Mouse (Mus musculus) lung, adult 2 months (tissue): ENCODE measurements around the gene Ackr3. TPM values are rescaled to one million over a fixed set of nuclear protein-coding genes. Genes with fewer than 3 reads are reported as not detected.
A peak's percentile ranks its signal among the peaks of the same experiment; 100 is the strongest.

ENCODE experiments used
- DNase-seq: peaks from one replicate; pipeline ENCODE4 v3.0.0; 2022
- H3K4me1 ChIP-seq: fragments of 200-500 bp; 2 replicates; pipeline ENCODE4 v1.6.1; 2011; ENCODE audit warnings: low read length; ENCODE audit not compliant: control insufficient read depth, insufficient read depth
- H3K4me3 ChIP-seq: fragments of 200-500 bp; replicated peaks from 2 replicates; pipeline ENCODE3; 2011; ENCODE audit warnings: low read depth, mild to moderate bottlenecking, control low read depth, low read length; ENCODE audit errors: extremely low read depth
- CTCF ChIP-seq: fragments of 200-500 bp; IDR thresholded peaks from 2 replicates; pipeline ENCODE4 v1.5.1; 2011; ENCODE audit warnings: mild to moderate bottlenecking, low read length, control low read depth; ENCODE audit not compliant: insufficient read depth
- POLR2A ChIP-seq: fragments of 200-500 bp; IDR thresholded peaks from 2 replicates; pipeline ENCODE4 v1.6.1; 2011; ENCODE audit warnings: low read depth, mild to moderate bottlenecking, control low read depth, low read length, borderline replicate concordance; ENCODE audit errors: extremely low read depth
- WGBS: fragments of 180-500 bp; shearing (Covaris S2); methylation state at CpG from one replicate; pipeline ENCODE4 v1.1.7; 2018; 5-methylcytosine and 5-hydroxymethylcytosine counted together
- polyA plus RNA-seq: library from polyadenylated mRNA; depleted of rRNA; stranded (reverse); fragments of >200 nt; gene quantifications from 2 replicates; pipeline ENCODE4 v1.2.3, GENCODE M21; 2012; rRNA removed

Gene Ackr3
- 89.3 and 96.4 TPM in 2 replicates for polyA plus RNA-seq

- Histone ChIP-seq H3K4me1 (peaks cover 5% of the 10 kb centered on the region; the same call in 1 of the 2 replicates), H3K4me3 (peak within 1 kb of the TSS; percentile 62)
- peak; percentile 75 for DNase-seq
- 2% methylated on average over 19 of the region's 19 CpGs for WGBS
- TF ChIP-seq POLR2A (peak; percentile 94), CTCF (peak; percentile 69)
These were observed at the start of gene Ackr3 for GRCm38 (mm10) chr1:90203783-90204690. TSS of gene Ackr3 (plus strand) at chr1:90203980.

GRCm38 (mm10) chr1:90156589-90156988 is 47.2 kb upstream of the Ackr3 start:
- DNase-seq: no peak
- H3K4me3 ChIP-seq: no peak overlapping the region
- no peak for TF ChIP-seq CTCF
- TF ChIP-seq POLR2A: no peak
- WGBS: 64% methylated on average over 7 of the region's 7 CpGs
- H3K4me1 ChIP-seq: no peaks in the 10 kb centered on the region

- no peak for DNase-seq
- Histone ChIP-seq H3K4me3 (no peak overlapping the region), H3K4me1 (peaks cover 3% of the 10 kb centered on the region)
- 48% methylated on average over 13 of the region's 13 CpGs for WGBS
- no peak for TF ChIP-seq POLR2A
- 0 out of 2 replicates have a peak, but pooled peaks have one; percentile 8 for TF ChIP-seq CTCF
These were observed 43.9 kb upstream of the Ackr3 start for GRCm38 (mm10) chr1:90159927-90160326.

GRCm38 (mm10) chr1:90161623-90162022 is 42.2 kb upstream of the Ackr3 start:
- TF ChIP-seq CTCF (no peak), POLR2A (no peak)
- H3K4me1 ChIP-seq: peaks cover 3% of the 10 kb centered on the region
- WGBS: 49% methylated on average over 6 of the region's 6 CpGs
- H3K4me3 ChIP-seq: no peak overlapping the region
- DNase-seq: no peak

- WGBS: 33% methylated on average over 13 of the region's 13 CpGs
- DNase-seq: no peak
- TF ChIP-seq POLR2A (no peak), CTCF (no peak)
These were observed 41.4 kb upstream of the Ackr3 start for GRCm38 (mm10) chr1:90162379-90162857.

GRCm38 (mm10) chr1:90163161-90163560 is 40.6 kb upstream of the Ackr3 start:
- H3K4me1 ChIP-seq: peaks cover 3% of the 10 kb centered on the region
- H3K4me3 ChIP-seq: no peak overlapping the region
- DNase-seq: no peak
- 82% methylated on average over 7 of the region's 7 CpGs for WGBS
- TF ChIP-seq POLR2A: no peak

More at GRCm38 (mm10) chr1:90162379-90162857, 41.4 kb upstream of the Ackr3 start:
- peaks cover 3% of the 10 kb centered on the region for H3K4me1 ChIP-seq
- no peak overlapping the region for H3K4me3 ChIP-seq

GRCm38 (mm10) chr1:90164319-90164718 is 39.5 kb upstream of the Ackr3 start:
- WGBS: 63% methylated on average over 3 of the region's 3 CpGs
- no peak for TF ChIP-seq POLR2A
- no peak for TF ChIP-seq CTCF
- DNase-seq: no peak

GRCm38 (mm10) chr1:90174338-90174737 is 29.4 kb upstream of the Ackr3 start:
- DNase-seq: no peak
- WGBS: 78% methylated on average over 8 of the region's 8 CpGs
- no peaks in the 10 kb centered on the region for H3K4me1 ChIP-seq
- no peak for TF ChIP-seq CTCF
- no peak for TF ChIP-seq POLR2A
- no peak overlapping the region for H3K4me3 ChIP-seq

More at GRCm38 (mm10) chr1:90164319-90164718, 39.5 kb upstream of the Ackr3 start:
- peaks cover 3% of the 10 kb centered on the region for H3K4me1 ChIP-seq
- H3K4me3 ChIP-seq: no peak overlapping the region

GRCm38 (mm10) chr1:90176223-90176622 is 27.6 kb upstream of the Ackr3 start:
- WGBS: 60% methylated on average over 7 of the region's 7 CpGs
- no peak for DNase-seq
- H3K4me1 ChIP-seq: no peaks in the 10 kb centered on the region

GRCm38 (mm10) chr1:90177565-90177964 is 26.2 kb upstream of the Ackr3 start:
- Histone ChIP-seq H3K4me1 (no peaks in the 10 kb centered on the region), H3K4me3 (no peak overlapping the region)
- TF ChIP-seq CTCF: no peak
- no peak for DNase-seq

More at GRCm38 (mm10) chr1:90176223-90176622, 27.6 kb upstream of the Ackr3 start:
- no peak for TF ChIP-seq POLR2A
- TF ChIP-seq CTCF: no peak
- H3K4me3 ChIP-seq: no peak overlapping the region
